8 mouse cellular contexts compared by ENCODE assay signal in the genomic region with DNA sequence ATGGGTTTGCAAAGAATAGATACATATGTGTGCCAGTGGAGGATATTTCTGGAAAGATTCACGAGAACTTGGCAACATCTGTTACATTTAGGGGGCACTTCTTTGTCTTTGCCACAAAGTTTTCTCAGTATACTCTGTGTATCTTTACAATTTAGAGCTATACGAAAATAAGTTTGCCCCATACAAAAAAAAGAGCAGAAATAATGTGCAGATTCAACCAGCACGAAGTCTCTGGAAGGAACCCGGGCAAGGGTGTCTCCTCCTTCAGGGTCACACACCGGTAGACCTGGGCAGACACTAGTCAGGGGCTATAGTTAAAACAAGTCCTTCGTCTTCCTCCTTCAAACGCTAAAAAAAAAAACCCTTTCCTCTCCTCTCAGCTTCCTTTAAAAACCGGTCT. TPM values are rescaled to one million over a fixed set of nuclear protein-coding genes. Genes with fewer than 3 reads are reported as not detected.
A peak's percentile ranks its signal among the peaks of the same experiment; 100 is the strongest.
DNase-seq lines count a peak whose midpoint lies in the region; ATAC-seq lines count a peak whose summit lies in the region.

No protein-coding gene starts in this region.

- H3K36me3 ChIP-seq in heart, embryonic 15.5 days: no peaks in the 10 kb centered on the region
- no peaks in the 10 kb centered on the region for H3K36me3 ChIP-seq in embryonic facial prominence, embryonic 12.5 days
- no peaks in the 10 kb centered on the region for H3K36me3 ChIP-seq in hindbrain, embryonic 16.5 days (ENCODE audit: control insufficient read depth, insufficient read depth, low read length)
- H3K36me3 ChIP-seq in midbrain, embryonic 14.5 days (ENCODE audit: control insufficient read depth, insufficient read depth, low read length): no peaks in the 10 kb centered on the region

- no peak for ATAC-seq in heart, embryonic 15.5 days (replicated peaks; ENCODE audit: insufficient number of reproducible peaks, insufficient read depth, low FRiP score, low read depth)
- no peak for ATAC-seq in embryonic facial prominence, embryonic 12.5 days (ENCODE audit: insufficient number of reproducible peaks, insufficient read depth, low FRiP score, low TSS enrichment)
- no peak for ATAC-seq in hindbrain, embryonic 16.5 days
- ATAC-seq in midbrain, embryonic 14.5 days (ENCODE audit: low FRiP score, low TSS enrichment): no peak

- no peak overlapping the region for H3K27ac ChIP-seq in heart, embryonic 15.5 days
- no peak overlapping the region for H3K27ac ChIP-seq in embryonic facial prominence, embryonic 12.5 days
- H3K27ac ChIP-seq in hindbrain, embryonic 16.5 days (ENCODE audit: low read depth, low read length): no peak overlapping the region
- H3K27ac ChIP-seq in midbrain, embryonic 14.5 days (replicated peaks; ENCODE audit: low read depth, low read length): no peak overlapping the region

- H3K4me3 ChIP-seq in heart, embryonic 15.5 days: peak overlapping the region; percentile 73; the same call in 1 of the 2 replicates
- H3K4me3 ChIP-seq in embryonic facial prominence, embryonic 12.5 days: peak overlapping the region; percentile 81; the same call in 1 of the 2 replicates
- H3K4me3 ChIP-seq in hindbrain, embryonic 16.5 days (ENCODE audit: low read length): peak overlapping the region; percentile 93; the same call in 1 of the 2 replicates
- peak overlapping the region; percentile 79 for H3K4me3 ChIP-seq in midbrain, embryonic 14.5 days (replicated peaks; ENCODE audit: low read depth, low read length)

- intact Hi-C loops in heart, postnatal 25 days (cut with DNase I): no loop called here

- 63% methylated on average over 8 of the region's 8 CpGs for WGBS in heart, embryonic 15.5 days
- WGBS in embryonic facial prominence, embryonic 12.5 days: 42% methylated on average over 8 of the region's 8 CpGs
- 57% methylated on average over 8 of the region's 8 CpGs for WGBS in hindbrain, embryonic 16.5 days
- 55% methylated on average over 8 of the region's 8 CpGs for WGBS in midbrain, embryonic 14.5 days

- H3K27me3 ChIP-seq in heart, embryonic 15.5 days: no peaks in the 10 kb centered on the region
- H3K27me3 ChIP-seq in embryonic facial prominence, embryonic 12.5 days: no peaks in the 10 kb centered on the region
- peaks cover 15% of the 10 kb centered on the region for H3K27me3 ChIP-seq in hindbrain, embryonic 16.5 days (replicated peaks; ENCODE audit: control insufficient read depth, insufficient read depth, low read length)
- H3K27me3 ChIP-seq in midbrain, embryonic 14.5 days (ENCODE audit: control insufficient read depth, insufficient read depth, low read length): peaks cover 28% of the 10 kb centered on the region

- H3K4me2 ChIP-seq in heart, embryonic 15.5 days: peak overlapping the region; percentile 100
- H3K4me2 ChIP-seq in embryonic facial prominence, embryonic 12.5 days (replicated peaks): peak overlapping the region; percentile 98
- peak overlapping the region; percentile 99 for H3K4me2 ChIP-seq in hindbrain, embryonic 16.5 days (ENCODE audit: low read length)
- peak overlapping the region; percentile 99 for H3K4me2 ChIP-seq in midbrain, embryonic 14.5 days (ENCODE audit: low read length)

- H3K9ac ChIP-seq in heart, embryonic 15.5 days: no peak overlapping the region
- H3K9ac ChIP-seq in embryonic facial prominence, embryonic 12.5 days: no peak overlapping the region
- no peak overlapping the region for H3K9ac ChIP-seq in hindbrain, embryonic 16.5 days (ENCODE audit: low read depth, low read length)
- H3K9ac ChIP-seq in midbrain, embryonic 14.5 days (replicated peaks; ENCODE audit: low read length): no peak overlapping the region

- H3K9me3 ChIP-seq in heart, embryonic 15.5 days (replicated peaks): no peaks in the 10 kb centered on the region
- H3K9me3 ChIP-seq in embryonic facial prominence, embryonic 12.5 days: no peaks in the 10 kb centered on the region
- no peaks in the 10 kb centered on the region for H3K9me3 ChIP-seq in hindbrain, embryonic 16.5 days (ENCODE audit: control insufficient read depth, low read length)
- H3K9me3 ChIP-seq in midbrain, embryonic 14.5 days (ENCODE audit: control insufficient read depth, low read length): no peaks in the 10 kb centered on the region

- peaks cover 18% of the 10 kb centered on the region for H3K4me1 ChIP-seq in heart, embryonic 15.5 days (replicated peaks)
- H3K4me1 ChIP-seq in embryonic facial prominence, embryonic 12.5 days: no peaks in the 10 kb centered on the region
- peaks cover 10% of the 10 kb centered on the region for H3K4me1 ChIP-seq in hindbrain, embryonic 16.5 days (ENCODE audit: control insufficient read depth, insufficient read depth, low read depth, low read length)
- peaks cover 8% of the 10 kb centered on the region for H3K4me1 ChIP-seq in midbrain, embryonic 14.5 days (ENCODE audit: control insufficient read depth, insufficient read depth, low read length)

- no peak for DNase-seq in heart, postnatal 25 days (ENCODE audit: low spot score)
- no peak for DNase-seq in midbrain, embryonic 14.5 days
- no peak for DNase-seq in adrenal gland, postnatal 36 days
- no peak for DNase-seq in right cerebral cortex, postnatal 14 days
- no peak for DNase-seq in cerebellum, postnatal 25 days

RNA-seq across cellular contexts. Expression of a gene that starts 1.7 kb away (rescaled TPM):
- 12.1 and 12.7 TPM in 2 replicates for polyA plus RNA-seq in heart, embryonic 15.5 days (2015; fragmentation: Nextera tagmentation; extraction: Ambion mirVana)
- 1 to 10 TPM; 7.0 to 9.0 TPM for total RNA-seq in heart, postnatal 25 days (2021)
- 26.3 and 27.8 TPM in 2 replicates for polyA plus RNA-seq in embryonic facial prominence, embryonic 12.5 days (2016; fragmentation: Nextera tagmentation; extraction: Ambion mirVana)
- polyA plus RNA-seq in hindbrain, embryonic 16.5 days (2015; fragmentation: Nextera tagmentation; extraction: Ambion mirVana): 2.8 and 3.4 TPM in 2 replicates
- polyA plus RNA-seq in midbrain, embryonic 14.5 days (2014; fragmentation: Nextera tagmentation; extraction: Ambion mirVana): 1.9 and 3.7 TPM in 2 replicates
- total RNA-seq in adrenal gland, postnatal 36 days (2021): 10 to 100 TPM in 1 of 2 experiments, 1 to 10 TPM in 1; 9.9 to 11.3 TPM

RNA-seq across cellular contexts. Expression of a gene that starts 39.2 kb away (rescaled TPM):
- 69.2 and 70.0 TPM in 2 replicates for polyA plus RNA-seq in heart, embryonic 15.5 days (2015; fragmentation: Nextera tagmentation; extraction: Ambion mirVana)
- 10 to 100 TPM; 56.6 to 60.1 TPM for total RNA-seq in heart, postnatal 25 days (2021)
- polyA plus RNA-seq in embryonic facial prominence, embryonic 12.5 days (2016; fragmentation: Nextera tagmentation; extraction: Ambion mirVana): 35.1 and 37.8 TPM in 2 replicates
- 12.5 and 15.3 TPM in 2 replicates for polyA plus RNA-seq in hindbrain, embryonic 16.5 days (2015; fragmentation: Nextera tagmentation; extraction: Ambion mirVana)
- 9.1 and 11.1 TPM in 2 replicates for polyA plus RNA-seq in midbrain, embryonic 14.5 days (2014; fragmentation: Nextera tagmentation; extraction: Ambion mirVana)
- 10 to 100 TPM; 34.1 to 50.3 TPM for total RNA-seq in adrenal gland, postnatal 36 days (2021)
